Mouse (Mus musculus) adrenal gland, adult 2 months (tissue): ENCODE measurements around the gene Lemd2. TPM values are rescaled to one million over a fixed set of nuclear protein-coding genes. Genes with fewer than 3 reads are reported as not detected.

Experiments used
- DNase-seq: peaks from one replicate; pipeline ENCODE4 v3.0.0; 2021
- polyA plus RNA-seq: library from polyadenylated mRNA; depleted of rRNA; stranded (reverse); fragments of >200 nt; gene quantifications from 2 replicates; pipeline ENCODE4 v1.2.3, GENCODE M21; 2012
- total RNA-seq, 2 experiments: library from RNA; stranded (reverse); gene quantifications; 2 replicates each; pipeline ENCODE4 v1.2.3; 2021

Lemd2 gene
- total and polyA plus RNA-seq, 3 experiments = 53.3 to 152 (median 56.3) TPM

DNA sequence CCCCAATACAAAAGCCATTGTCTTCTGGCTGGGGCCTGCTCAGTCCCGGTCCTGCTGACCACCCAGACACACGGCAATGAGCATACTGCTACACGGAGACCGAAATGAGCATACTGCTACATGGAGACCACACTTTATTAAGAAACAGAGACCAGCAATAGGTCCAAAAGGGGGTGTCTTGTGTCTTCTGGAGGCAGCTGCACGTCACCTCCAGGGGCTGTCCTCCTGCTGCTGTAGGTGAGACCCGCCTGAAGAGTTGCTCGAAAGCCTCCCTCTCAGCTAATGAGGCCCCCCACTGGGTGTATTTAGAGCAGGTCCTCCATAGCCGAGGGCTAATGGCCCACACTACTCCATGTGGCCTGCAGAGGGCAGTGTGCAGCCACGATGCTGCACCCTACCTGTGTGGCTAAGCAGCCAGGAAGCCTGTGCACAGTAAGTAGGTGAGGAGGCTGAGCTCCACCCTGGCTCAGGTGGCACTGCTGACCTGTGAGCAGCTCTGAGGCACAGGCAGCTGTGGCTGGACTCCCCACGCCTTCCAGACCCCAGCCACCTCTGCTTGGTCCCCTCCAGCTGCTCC is 14.5 kb downstream of the Lemd2 start:
- DNase-seq = peak; percentile 54

DNA sequence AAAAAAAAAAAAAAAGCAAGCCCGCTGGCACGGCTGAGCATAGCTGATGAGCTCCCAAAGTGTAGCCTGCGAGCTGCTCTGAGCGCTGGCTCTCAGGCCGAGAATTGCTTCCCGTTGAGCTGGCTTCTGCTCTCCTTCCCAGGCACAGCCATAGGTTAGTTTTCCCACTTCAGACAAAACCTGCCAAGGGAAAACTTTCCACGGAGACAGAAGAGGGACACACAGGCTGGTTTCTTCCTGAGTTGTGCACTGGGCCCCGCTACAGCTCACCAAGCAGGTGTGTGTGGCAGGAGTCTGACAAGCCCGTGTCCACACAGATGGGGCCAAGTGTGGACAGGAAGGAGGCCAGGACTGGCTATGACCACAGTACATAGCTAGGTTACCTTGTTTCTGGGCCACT is 15.4 kb downstream of the Lemd2 start:
- DNase-seq = no peak

DNA sequence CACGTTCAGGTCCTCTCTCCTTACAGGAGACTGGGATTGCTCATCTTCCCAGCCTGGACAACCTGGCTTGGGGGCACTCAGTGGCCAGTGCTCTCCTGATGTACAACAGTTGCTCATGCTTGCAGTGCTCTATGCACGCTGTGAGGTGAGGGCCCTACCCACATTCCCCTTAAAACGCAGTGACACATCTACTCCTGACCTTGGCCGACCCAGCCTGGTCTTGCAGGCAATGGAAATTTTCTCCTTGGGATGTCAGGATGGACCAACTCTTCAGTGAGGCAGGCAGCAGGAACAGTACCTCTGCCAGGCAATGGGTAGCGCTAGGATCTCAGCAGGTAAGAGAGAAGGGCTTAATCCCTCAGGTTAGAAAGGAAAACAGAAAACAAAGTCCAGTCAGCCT is 17.2 kb downstream of the Lemd2 start:
- peak; percentile 66 for DNase-seq

DNA sequence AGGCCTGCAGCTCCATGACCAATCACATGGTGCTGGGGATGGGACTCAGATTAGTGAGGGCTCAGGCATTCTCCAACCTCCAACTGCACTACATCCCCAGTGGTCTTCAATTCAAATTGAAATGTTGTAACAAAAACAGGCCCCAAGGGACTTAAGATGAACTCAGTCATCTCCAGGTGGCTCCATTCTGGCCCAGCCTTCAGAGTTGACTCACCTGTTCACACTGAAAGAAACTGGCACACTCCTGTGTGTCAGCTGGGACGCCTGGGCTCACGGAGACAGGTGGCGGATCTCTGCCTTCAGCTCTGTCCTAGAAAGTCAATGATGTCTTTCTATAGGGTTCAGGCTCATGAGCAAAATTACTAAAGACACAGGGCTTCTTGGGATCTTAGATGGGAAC is 18.2 kb downstream of the Lemd2 start:
- DNase-seq = no peak

DNA sequence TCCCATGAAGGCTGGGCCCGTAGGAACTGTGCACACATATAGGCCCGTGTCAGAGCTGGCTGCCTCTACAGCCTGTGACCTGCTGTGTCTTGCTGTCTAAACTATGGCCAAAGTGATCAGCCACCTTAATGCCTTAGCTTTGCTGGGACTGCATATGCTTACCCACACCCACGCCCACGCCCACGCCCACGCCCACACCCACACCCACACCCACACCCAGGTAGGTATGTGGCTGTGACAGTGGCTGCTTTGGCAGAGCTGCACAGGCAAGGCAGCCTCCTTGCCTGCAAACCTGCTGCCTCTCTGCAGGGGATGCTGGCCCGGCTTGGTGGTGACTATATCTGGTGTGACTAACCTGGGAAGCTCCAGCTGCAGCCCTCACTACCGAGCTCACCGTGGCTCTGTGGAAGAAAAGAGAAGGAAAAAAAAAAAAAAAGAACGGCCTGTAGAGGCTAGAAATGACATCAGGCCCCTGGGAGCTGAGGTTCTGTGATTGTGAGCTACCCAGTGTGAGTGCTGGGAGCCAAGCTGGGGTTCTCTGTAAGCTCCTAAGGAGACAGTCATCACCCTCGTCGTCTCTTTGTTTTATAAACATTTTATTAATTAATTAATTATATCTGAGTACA is 20.5 kb downstream of the Lemd2 start:
- DNase-seq = no peak

DNA sequence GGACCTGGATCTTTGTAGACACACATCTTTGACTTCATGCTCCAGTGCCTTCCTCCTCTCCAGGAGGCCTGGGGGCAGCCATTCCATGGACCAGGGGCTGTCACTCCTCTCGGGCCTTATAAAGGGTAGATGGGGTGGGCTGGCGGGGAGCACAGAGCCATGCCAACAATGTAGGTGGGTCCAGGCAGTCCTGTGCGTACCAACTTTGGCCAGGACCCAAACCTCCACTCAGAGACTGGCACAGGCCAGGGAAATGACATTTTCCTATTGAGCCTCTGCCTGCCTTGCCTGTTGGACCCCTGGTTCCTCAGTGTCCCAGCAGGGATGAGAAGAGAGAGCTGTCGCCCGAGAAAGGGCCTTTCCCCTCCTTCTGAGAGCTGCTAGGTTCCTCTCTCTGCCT is 21.9 kb downstream of the Lemd2 start:
- DNase-seq = no peak

DNA sequence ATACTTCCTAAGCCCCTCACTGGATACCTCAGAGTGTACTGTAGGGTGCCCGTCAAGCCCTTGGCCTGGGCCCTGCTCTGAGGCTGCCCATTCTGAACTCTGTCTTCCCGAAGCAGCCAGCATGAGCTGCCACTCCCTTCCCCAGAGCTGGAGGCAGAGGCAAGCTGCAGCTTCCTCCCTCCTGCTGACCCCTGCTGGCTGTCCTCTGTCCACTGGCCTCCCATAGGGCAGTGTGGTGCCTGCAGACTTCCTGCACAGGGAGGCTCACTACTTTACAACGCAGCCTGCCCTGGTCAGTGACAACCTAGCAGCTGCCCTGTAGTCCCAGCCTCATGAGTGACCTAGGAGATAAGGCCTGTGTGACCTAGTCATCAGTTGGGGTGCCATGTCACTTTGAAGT is 22.6 kb downstream of the Lemd2 start:
- DNase-seq = no peak

DNA sequence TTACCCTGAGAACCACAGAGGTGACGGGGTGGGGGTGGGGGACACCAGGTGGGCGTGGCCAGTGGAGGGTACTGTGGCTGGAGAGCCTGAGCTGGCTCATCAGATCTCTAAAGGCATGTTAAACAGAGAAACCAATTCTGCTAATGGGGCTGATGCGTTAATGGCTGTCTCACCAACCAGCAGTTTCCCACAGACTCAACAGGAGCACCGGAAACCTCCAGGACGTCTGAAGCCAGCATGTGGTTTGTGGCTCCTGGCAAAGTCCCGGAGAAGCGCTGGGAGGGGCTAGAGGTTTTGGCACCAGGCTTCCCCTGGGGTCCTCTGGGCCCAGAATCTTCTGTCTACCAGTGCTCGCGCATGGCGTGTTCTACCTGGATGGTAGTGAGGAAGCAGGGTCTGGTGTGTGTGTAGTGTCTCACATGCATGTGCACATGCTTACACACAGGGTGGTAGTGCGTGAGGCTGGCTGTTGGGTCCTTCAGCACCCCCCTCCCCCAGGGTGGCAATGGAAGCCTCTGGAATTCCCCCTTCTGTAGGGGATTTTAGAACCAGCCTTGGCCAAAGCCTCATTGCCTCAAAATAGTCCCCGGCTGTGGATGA is 24.5 kb downstream of the Lemd2 start:
- DNase-seq = no peak

DNA sequence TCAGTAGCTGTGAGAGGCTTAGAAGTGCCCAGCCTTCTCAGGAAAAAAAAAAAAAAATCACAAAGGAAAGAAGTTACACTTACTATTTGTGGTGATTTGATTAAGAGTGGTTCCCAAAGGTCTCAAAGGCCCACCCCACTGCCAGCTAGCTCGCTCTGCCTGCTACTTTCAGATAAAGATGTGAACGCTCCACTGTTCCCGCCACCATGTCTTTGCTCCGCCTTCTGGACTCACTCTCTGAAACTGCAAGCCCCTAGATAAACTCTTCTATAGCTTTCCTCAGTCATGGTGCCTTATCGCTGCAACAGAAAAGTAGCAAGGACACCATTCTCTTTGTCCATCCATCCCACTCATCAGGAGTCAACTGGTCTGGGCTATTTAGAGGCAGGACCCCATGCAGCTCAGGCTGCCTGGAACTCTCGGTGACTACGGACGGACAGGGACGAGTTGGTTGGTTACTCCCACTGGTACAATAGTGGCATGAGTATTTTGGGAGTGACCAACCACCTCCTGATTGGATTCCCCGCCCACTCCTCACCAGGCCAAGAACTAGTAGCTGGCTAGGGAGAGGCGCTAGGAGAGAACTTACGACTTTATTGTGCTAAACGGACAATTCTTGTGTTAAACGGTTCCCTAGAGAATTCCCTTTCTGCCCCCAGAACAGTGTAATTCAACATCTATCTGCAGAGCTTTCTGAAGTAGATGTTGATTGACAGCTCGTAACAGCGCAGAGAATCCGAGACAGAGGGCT is 25.7 kb downstream of the Lemd2 start:
- DNase-seq = no peak

DNA sequence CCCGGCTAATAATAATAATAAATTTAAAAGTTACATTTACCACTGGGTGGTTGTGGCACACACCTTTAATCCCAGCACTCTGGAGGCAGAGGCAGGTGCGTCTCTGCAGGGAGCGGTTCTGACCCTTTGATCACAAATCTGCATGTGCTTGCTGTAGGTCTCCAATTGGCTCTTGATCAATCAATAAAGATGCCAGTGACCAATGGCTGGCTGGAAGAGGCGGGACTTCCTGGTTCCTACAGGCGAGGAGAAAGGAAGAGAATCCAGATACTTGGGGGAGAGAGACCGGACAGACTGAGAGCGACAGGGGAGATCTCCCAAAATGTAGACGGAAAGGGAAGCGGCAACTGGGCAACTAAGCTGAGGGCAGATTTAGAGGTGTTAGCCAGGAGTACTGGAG is 26.2 kb downstream of the Lemd2 start:
- DNase-seq = no peak

DNA sequence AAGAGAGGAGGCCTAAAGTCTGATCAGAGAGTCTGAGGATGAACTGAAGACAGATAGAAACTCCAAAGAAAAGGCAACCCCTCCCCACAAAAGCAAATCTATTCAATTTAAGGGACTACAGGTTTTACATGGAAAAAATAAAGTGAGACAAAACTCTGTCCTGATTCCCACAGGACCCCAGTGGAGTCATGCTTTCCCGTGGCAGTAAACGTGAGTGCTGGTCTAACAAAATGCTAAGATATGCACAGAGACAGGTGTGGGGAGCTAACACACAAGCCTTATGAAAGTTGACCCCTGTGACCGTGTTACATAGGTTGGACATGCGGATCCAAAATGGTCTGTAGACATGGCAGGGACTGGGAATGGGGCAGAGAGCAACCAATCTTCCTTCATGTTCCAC is 27.5 kb downstream of the Lemd2 start:
- no peak for DNase-seq

DNA sequence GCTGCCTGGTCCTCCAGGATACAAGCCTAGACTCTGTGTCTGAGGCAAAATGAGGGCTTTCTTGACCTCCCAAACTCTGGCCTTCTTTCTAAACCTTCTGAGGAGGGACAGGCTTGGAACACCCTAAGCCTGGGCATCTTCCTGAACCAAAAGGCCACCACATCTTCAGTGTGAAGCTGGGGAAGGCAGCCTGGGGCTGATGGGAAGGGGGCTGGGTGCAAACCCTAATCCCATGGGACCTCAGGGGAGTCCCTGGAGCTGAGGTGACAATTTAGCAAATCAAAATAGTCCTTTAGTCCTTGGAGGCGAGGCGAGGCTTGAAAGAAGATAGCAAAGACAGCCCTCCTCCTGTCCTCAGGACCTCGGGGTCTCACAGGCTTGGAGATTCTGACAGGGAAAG is 28.0 kb downstream of the Lemd2 start:
- DNase-seq = no peak

DNA sequence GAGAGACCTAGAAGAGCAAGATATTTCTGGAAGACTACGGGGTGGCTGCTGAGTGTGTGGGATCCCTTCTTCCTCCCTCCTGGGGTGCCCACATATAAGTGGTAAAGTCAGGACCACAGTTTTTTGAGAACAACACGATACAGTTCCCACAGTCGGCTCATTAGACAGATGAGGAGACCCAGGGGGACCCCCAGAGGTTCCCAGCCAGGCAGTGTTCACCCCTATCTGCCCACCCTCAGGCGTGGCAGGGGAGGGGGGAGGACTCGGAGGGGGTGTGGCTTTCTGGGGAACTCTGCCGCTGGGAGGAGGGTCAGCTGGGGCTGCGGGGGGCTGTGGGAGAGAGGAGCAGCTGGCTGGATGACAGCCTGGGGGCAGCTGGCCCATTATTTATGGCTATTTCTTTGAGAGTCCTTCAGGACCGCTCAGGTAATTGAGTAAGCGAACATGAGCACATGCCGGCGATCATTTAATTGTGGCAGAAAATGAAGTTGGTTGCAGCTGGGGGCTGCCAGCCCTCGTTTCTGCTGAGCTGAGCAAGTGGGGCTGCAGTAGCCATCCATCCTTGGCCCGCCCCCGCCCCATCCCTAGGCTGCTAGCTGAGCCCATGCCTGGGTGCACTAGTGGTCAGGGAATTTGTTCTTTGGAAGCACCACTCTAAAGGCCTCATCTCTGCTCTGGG is 28.9 kb downstream of the Lemd2 start:
- no peak for DNase-seq

DNA sequence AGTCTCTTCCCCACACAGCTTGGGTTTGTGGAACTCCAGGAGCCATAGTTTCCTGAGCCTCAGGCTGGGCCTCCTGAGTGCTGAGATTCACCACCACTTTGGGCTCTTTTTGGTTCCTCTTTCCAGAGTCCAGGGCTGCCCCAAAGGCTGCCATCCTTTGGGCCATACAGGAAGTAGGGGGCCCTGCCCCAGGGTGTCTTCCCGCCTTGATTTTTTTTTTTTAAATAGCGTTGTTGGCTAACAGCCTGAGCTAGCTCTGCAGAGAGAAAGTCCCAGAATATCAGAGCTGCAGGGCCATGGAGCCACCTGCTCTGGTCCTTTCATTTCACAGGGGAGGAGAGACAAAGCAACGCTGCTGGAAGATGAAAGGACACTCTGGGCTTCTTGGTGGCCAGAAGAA is 30.6 kb downstream of the Lemd2 start:
- DNase-seq = no peak

DNA sequence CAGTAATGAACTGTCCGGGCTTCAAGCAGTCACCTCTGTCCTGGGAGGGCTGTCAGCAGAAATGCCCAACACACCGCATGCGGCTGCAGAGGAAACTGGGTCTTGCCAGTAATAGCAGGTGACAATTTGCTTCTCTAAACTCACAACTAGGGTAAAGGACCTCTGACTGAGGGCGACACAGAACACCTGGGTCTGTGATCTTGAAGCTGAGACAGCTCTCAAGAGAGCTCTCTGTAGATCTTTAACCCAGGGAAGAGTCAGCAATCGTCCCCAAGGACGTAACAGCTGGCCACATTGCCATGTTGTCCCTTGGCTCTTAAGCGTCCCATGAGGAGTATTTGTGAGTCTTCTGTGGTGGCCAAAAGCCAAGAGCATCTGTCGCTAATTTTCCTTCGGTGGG is 31.8 kb downstream of the Lemd2 start:
- no peak for DNase-seq

DNA sequence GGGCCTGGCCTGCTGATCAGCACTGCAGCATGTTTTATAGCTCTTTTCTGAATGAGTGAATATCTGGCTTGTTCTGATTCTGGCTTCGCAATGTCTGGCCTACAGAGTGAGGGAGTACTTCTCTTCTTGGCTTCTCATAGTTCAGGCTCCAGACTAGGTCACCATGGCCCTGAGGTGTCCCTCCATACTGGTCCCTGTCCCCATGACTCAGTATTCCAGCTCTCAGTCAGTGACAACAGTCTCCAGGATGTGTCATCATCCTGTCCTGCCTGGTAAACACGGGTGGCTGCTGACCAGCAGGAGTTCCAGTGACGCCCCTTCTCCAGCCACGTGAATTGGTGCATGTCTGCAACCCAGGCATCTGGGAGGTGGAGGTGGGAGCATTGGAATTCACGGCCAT is 33.1 kb downstream of the Lemd2 start:
- peak; percentile 82 for DNase-seq

DNA sequence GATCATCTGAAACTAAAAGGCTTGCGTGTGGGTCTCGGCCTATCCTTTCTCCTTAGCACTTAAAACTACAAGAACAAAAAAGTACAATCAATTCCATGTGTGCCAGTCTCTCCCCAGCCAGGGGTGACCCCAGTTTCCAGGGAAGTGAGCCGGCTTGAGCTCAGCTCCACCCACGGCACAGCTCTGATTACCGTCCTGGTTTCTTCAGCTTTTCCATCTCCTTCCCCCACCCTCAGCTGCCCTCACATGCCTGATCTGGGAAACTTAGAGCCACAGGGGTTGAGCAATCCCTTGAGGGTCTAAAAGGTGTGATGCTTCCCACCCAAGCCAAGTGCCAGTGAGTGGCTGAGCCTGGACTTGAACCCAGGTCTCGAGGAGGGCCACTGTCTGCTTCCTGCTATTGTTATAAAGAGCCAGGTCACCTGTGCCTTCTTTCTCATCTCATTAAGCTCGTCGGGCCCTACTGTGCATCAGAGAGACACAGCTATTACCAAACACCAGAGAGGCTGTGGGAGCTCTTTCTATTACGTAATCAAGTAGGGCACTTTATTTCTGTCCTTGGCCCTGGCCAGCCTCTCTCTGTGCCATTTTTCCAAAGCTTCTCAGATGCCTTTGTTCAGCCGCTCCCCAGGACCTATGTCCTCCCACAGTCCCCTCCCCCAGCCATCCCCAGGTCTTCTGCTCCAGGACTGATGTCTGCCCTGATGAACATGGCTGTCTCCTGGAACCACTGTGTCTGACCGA is 34.1 kb downstream of the Lemd2 start:
- peak; percentile 67 for DNase-seq

DNA sequence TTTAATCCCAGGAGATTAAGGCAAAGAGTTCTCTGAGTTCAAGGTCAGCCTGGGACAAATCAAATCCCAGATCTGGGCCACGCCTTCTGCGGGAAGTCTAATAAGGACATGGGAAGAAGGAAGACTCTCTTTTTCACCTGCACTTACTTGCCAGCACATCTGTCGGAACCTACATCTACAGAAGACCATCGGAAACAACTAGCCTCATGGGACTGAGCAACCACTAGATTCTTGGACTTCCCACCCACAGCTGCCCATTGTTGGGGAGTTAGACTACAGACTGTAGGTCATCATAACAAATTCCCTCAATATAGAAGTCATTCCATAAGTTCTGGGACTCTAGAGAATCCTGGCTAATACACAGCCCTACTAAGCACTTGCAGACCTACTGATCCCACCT is 35.7 kb downstream of the Lemd2 start:
- DNase-seq = no peak

DNA sequence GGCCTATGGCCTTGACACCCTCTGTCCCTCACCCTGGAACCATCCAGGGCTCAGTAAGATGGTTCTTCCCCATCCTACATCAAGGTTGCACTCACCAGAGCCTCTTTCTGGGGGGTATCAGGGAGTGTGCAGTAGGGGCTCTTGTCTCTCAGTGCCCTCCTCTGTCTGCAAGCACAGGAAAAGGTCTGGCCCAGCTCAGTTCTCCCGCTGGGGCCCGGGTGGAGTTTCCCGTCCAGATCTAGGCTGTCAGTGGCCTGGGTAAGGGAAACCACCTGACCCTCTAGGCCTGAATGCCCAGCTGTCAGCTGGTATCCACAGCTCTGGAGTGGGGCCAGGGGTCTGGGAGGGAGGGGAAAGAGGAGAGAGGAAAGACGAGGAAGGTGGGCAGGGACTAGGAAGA is 36.7 kb downstream of the Lemd2 start, which contains the start of gene Ip6k3:
Ip6k3 (minus strand) TSS at position 251 of the 400 bp plus-strand sequence.
- DNase-seq = no peak

DNA sequence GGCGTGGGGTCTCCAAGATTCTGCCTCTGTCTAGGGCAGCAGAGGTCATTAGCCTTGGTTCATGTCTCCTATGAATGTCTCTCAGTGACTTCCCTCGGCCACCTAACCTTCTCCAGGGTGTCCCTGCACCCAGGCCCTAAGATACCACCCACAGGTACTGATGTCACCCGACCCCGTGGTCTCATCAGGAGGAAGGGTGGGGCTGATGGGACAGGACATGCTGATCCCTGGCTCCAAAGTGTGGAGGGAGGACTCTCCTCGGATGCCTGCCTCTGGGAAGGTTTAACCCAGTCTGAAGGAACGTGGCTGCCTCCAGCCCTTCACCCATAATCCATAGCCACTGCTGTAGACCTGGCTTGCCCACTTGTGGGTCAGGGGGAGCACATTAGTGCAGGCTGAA is 37.4 kb downstream of the Lemd2 start:
- DNase-seq = no peak

DNA sequence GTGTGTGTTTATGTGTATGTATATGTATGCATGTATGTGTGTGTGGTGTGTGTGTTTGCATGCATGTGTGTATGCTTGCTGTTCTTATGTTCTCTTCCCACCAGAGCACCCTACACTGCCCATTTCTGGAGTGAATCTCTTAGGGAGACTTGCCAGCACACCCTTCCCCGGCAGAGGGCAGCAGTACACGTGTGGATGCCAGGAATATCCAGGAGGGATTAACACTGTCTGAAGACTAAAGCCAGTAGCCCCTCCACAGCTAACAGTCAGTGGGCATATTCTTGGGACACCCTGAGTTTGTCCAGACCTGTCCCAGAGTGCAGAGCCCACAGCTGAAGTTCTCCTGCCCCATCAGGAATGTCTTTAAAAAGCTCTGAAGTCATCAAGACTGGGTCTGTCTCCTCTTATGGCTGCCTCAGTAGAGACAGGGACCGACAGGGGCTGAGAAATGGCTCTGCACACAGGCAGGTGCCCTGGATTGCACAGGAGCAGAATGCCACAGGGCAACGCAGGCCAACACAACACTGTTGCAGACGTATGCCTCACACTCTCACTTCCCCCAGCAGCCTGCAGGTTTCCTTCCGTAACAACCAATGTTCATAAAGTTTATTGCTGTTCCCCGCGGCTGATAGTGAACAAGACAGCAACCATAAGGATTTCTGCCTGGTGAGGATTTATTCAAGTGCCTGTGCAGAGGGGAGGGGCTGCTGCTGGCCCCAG is 39.1 kb downstream of the Lemd2 start:
- no peak for DNase-seq
